Mouse (Mus musculus) limb, embryonic 15.5 days (tissue): ENCODE results near the gene Cnot6. TPM values are rescaled to one million over a fixed set of nuclear protein-coding genes. Genes with fewer than 3 reads are reported as not detected.

ENCODE experiments used
- ATAC-seq: fragments of 200-750 bp; cut with Nextera tagmentation; 2 replicates; pipeline ENCODE4 v1.8.0; 2017; ENCODE audit warnings: low read depth, moderate TSS enrichment; ENCODE audit not compliant: insufficient number of reproducible peaks, low FRiP score, low TSS enrichment
- H3K27ac ChIP-seq: fragments of 300-500 bp; sonication (generic); 2 replicates; pipeline ENCODE4 v1.5.1; 2015; ENCODE audit warnings: moderate library complexity, mild to moderate bottlenecking, inconsistent platforms
- H3K27me3 ChIP-seq: fragments of 300-500 bp; sonication (generic); 2 replicates; pipeline ENCODE4 v1.6.1; 2015; ENCODE audit warnings: inconsistent platforms
- H3K36me3 ChIP-seq: fragments of 300-500 bp; sonication (generic); 2 replicates; pipeline ENCODE4 v1.6.1; 2015; ENCODE audit warnings: inconsistent platforms
- H3K4me1 ChIP-seq: fragments of 300-500 bp; sonication (generic); 2 replicates; pipeline ENCODE4 v1.6.1; 2015; ENCODE audit warnings: inconsistent platforms
- H3K4me2 ChIP-seq: fragments of 300-500 bp; sonication (generic); 2 replicates; pipeline ENCODE4 v1.6.1; 2015; ENCODE audit warnings: mild to moderate bottlenecking, inconsistent platforms
- H3K4me3 ChIP-seq: fragments of 300-500 bp; sonication (generic); 2 replicates; pipeline ENCODE4 v1.5.1; 2015; ENCODE audit warnings: mild to moderate bottlenecking, inconsistent platforms
- H3K9ac ChIP-seq: fragments of 300-500 bp; sonication (generic); 2 replicates; pipeline ENCODE4 v1.6.1; 2015; ENCODE audit warnings: inconsistent platforms
- H3K9me3 ChIP-seq: fragments of 300-500 bp; sonication (generic); 2 replicates; pipeline ENCODE4 v1.6.1; 2016; ENCODE audit warnings: inconsistent platforms
- WGBS: fragments of 180-500 bp; shearing (Covaris S2); methylation state at CpG from one replicate; pipeline ENCODE4 v1.1.7; 2015; 5-methylcytosine and 5-hydroxymethylcytosine counted together
- polyA plus RNA-seq: library from polyadenylated mRNA; unstranded; fragments of >200 nt; fragmentation: Nextera tagmentation; extraction: Ambion mirVana; gene quantifications from 2 replicates; pipeline ENCODE4 v1.2.1, GENCODE M21; 2015

Cnot6 gene
- polyA plus RNA-seq, 1 experiment from 2014 or later, result 47.9 TPM

DNA sequence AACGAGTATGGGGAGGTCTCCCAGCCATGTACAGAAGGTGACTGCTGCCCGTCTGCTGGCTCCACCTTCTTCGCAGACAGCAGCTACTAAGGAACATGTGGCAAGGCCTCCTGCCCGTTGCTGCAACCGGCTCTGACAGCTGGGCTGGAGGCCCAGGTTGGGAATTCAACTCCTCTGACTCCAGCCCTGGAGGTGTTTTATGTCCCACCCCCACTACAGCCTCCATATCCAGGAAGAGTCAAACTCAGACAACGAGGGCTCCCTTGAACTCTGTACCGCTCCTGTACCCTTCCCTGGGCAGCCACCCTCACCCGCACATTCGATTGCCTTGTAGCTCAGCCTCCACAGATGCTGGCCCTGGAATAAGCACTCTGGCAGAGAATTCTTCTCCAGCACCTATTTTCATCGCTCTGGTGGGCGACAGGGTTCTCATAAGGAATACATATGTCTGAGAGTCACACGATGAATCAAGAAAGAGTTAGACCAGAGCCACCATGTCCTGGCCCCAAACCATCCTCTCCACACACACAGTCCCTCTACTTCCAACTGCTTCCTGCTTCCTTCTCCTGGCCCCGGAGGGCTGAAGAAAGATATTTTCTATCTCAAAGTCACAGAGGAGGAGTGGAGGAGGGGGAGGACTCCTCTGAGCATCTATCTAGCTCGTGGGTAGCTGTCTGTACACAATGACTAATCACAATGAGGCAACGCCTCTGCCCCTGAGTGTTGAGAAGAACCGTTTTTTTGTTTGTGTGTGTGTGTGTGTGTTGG, 61.3 kb downstream of the Cnot6 start:
- H3K27me3 ChIP-seq, result no peaks in the 10 kb centered on the region
- no peak overlapping the region for H3K4me3 ChIP-seq
- H3K9ac ChIP-seq, result no peak overlapping the region
- no peak overlapping the region for H3K27ac ChIP-seq
- H3K4me2 ChIP-seq, result no peak overlapping the region
- ATAC-seq, result no peak
- no peaks in the 10 kb centered on the region for H3K36me3 ChIP-seq
- H3K9me3 ChIP-seq, result no peaks in the 10 kb centered on the region
- 59% methylated on average over 16 of the region's 16 CpGs for WGBS
- peaks cover 10% of the 10 kb centered on the region for H3K4me1 ChIP-seq

GRCm38 (mm10) chr11:49650113-49650993, 62.2 kb downstream of the Cnot6 start:
- H3K27me3 ChIP-seq, result no peaks in the 10 kb centered on the region
- no peak overlapping the region for H3K4me2 ChIP-seq
- ATAC-seq, result no peak
- no peaks in the 10 kb centered on the region for H3K36me3 ChIP-seq
- 50% methylated on average over 18 of the region's 18 CpGs for WGBS
- no peaks in the 10 kb centered on the region for H3K9me3 ChIP-seq
- H3K9ac ChIP-seq, result no peak overlapping the region
- H3K4me1 ChIP-seq, result peaks cover 10% of the 10 kb centered on the region
- H3K27ac ChIP-seq, result no peak overlapping the region
- no peak overlapping the region for H3K4me3 ChIP-seq

- Histone ChIP-seq H3K4me2 (no peak overlapping the region), H3K36me3 (no peaks in the 10 kb centered on the region), H3K27ac (no peak overlapping the region), H3K4me1 (peaks cover 3% of the 10 kb centered on the region), H3K9me3 (no peaks in the 10 kb centered on the region), H3K27me3 (no peaks in the 10 kb centered on the region), H3K4me3 (no peak overlapping the region), H3K9ac (no peak overlapping the region)
- WGBS, result 58% methylated on average over 8 of the region's 8 CpGs
- ATAC-seq, result no peak; the same call in 1 of the 2 replicates
Measured at GRCm38 (mm10) chr11:49645677-49646076, 66.8 kb downstream of the Cnot6 start.

DNA sequence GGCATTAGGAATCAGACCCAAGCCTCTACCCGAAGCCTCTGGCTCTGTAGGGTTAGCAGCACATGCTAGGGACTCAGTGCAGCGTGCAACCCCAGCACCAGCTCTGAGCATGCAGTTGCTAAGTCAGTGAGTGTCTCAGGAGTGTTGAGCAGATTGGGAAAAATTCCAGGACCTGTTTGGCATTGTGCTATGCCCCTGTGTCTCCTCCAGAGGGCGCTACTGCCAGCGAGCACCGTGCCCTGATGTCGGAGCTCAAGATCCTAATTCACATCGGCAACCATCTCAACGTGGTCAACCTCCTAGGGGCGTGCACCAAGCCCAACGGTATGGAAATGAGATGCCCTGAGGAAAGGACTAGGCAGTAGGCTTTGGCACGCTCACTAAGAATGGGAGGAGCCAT, 76.1 kb downstream of the Cnot6 start:
- Histone ChIP-seq H3K27ac (no peak overlapping the region), H3K4me3 (no peak overlapping the region), H3K9ac (no peak overlapping the region), H3K36me3 (no peaks in the 10 kb centered on the region), H3K4me1 (peaks cover 11% of the 10 kb centered on the region), H3K4me2 (no peak overlapping the region), H3K27me3 (peaks cover 55% of the 10 kb centered on the region), H3K9me3 (no peaks in the 10 kb centered on the region)
- ATAC-seq, result no peak
- 4% methylated on average over 11 of the region's 11 CpGs for whole genome bisulfite sequencing

DNA sequence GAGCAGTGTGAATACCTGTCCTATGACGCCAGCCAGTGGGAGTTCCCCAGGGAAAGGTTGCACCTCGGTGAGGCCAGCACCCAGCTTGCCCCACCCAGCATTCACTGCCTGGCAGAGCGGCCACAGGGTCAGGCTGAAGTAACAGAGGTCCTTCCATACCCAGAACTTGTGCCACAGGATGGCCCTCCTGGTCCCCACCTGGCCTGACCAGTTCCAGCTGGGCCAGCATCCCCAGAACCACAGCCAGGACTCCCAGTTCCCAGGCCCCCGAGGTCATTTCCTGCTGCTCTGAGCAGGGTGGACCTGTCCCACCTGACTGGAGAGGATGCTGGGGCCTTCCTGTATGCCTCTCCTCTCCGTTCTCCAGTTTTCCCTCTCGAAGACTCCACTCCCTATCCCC, 76.9 kb downstream of the Cnot6 start:
- ATAC-seq, result no peak
- Histone ChIP-seq H3K9me3 (no peaks in the 10 kb centered on the region), H3K27me3 (peaks cover 55% of the 10 kb centered on the region), H3K4me2 (no peak overlapping the region), H3K36me3 (no peaks in the 10 kb centered on the region), H3K9ac (no peak overlapping the region), H3K4me3 (no peak overlapping the region), H3K27ac (no peak overlapping the region), H3K4me1 (peaks cover 11% of the 10 kb centered on the region)
- WGBS, result 63% methylated on average over 6 of the region's 6 CpGs

DNA sequence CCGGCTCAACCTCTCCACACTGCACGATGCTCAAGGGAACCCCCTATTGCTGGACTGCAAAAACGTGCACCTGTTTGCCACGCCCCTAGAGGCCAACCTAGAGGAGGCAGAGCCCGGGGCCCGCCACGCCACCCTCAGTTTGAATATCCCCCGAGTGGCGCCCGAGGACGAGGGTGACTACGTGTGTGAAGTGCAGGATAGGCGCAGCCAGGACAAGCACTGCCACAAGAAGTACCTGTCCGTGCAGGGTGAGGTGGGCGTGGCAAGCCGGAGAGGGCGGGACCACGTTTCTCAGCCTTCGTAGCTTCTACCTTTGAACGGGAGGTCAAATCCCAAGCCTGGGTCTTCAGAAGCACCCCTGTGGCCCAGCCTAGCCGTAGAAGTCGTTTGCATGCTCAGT, 78.4 kb downstream of the Cnot6 start:
- Histone ChIP-seq H3K36me3 (no peaks in the 10 kb centered on the region), H3K9ac (no peak overlapping the region), H3K27ac (no peak overlapping the region), H3K4me2 (peak overlapping the region; percentile 30), H3K4me3 (no peak overlapping the region), H3K9me3 (no peaks in the 10 kb centered on the region), H3K27me3 (peaks cover 60% of the 10 kb centered on the region), H3K4me1 (peaks cover 11% of the 10 kb centered on the region)
- WGBS, result 7% methylated on average over 22 of the region's 22 CpGs
- ATAC-seq, result no peak

GRCm38 (mm10) chr11:49632256-49632655, 80.3 kb downstream of the Cnot6 start:
- H3K4me2 ChIP-seq, result no peak overlapping the region
- H3K9ac ChIP-seq, result no peak overlapping the region
- peaks cover 49% of the 10 kb centered on the region for H3K27me3 ChIP-seq
- peaks cover 11% of the 10 kb centered on the region for H3K4me1 ChIP-seq
- no peaks in the 10 kb centered on the region for H3K9me3 ChIP-seq
- no peak for ATAC-seq
- H3K36me3 ChIP-seq, result no peaks in the 10 kb centered on the region
- WGBS, result 71% methylated on average over 2 of the region's 2 CpGs
- H3K4me3 ChIP-seq, result no peak overlapping the region
- H3K27ac ChIP-seq, result no peak overlapping the region

GRCm38 (mm10) chr11:49631154-49631553, 81.4 kb downstream of the Cnot6 start:
- no peak overlapping the region for H3K4me3 ChIP-seq
- WGBS, result 24% methylated on average over 3 of the region's 3 CpGs
- H3K36me3 ChIP-seq, result no peaks in the 10 kb centered on the region
- peaks cover 6% of the 10 kb centered on the region for H3K4me1 ChIP-seq
- no peak overlapping the region for H3K27ac ChIP-seq
- H3K9ac ChIP-seq, result no peak overlapping the region
- H3K9me3 ChIP-seq, result no peaks in the 10 kb centered on the region
- H3K27me3 ChIP-seq, result peaks cover 38% of the 10 kb centered on the region
- no peak overlapping the region for H3K4me2 ChIP-seq
- ATAC-seq, result no peak

DNA sequence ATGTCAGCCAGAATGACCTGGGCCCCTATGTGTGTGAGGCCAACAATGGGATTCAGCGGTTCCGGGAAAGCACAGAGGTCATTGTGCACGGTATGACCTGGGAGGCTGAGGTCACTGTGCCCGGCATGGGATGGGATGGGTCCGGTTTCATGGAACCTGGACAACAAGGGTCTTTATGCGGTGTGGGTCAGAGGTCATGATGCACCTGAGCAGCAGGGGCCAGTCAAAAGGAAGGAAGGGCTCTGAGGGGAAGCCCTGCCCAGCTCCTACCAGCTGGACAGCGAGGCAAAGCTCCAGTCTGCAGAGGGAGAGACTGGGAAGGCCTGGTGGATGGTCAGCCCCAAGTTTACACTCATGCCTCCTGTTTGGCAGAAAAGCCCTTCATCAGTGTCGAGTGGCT, 85.8 kb downstream of the Cnot6 start:
- 72% methylated on average over 8 of the region's 8 CpGs for WGBS
- Histone ChIP-seq H3K36me3 (no peaks in the 10 kb centered on the region), H3K9me3 (no peaks in the 10 kb centered on the region), H3K27ac (no peak overlapping the region), H3K9ac (no peak overlapping the region), H3K4me3 (no peak overlapping the region), H3K27me3 (peaks cover 4% of the 10 kb centered on the region; the same call in 1 of the 2 replicates), H3K4me2 (no peak overlapping the region), H3K4me1 (no peaks in the 10 kb centered on the region)
- no peak for ATAC-seq

- Histone ChIP-seq H3K9ac (no peak overlapping the region), H3K27me3 (peaks cover 4% of the 10 kb centered on the region; the same call in 1 of the 2 replicates), H3K9me3 (no peaks in the 10 kb centered on the region), H3K27ac (no peak overlapping the region), H3K4me3 (no peak overlapping the region), H3K4me1 (no peaks in the 10 kb centered on the region), H3K36me3 (no peaks in the 10 kb centered on the region), H3K4me2 (no peak overlapping the region)
- ATAC-seq, result no peak
- 65% methylated on average over 15 of the region's 15 CpGs for WGBS
Measured at GRCm38 (mm10) chr11:49625863-49626262, 86.7 kb downstream of the Cnot6 start.

DNA sequence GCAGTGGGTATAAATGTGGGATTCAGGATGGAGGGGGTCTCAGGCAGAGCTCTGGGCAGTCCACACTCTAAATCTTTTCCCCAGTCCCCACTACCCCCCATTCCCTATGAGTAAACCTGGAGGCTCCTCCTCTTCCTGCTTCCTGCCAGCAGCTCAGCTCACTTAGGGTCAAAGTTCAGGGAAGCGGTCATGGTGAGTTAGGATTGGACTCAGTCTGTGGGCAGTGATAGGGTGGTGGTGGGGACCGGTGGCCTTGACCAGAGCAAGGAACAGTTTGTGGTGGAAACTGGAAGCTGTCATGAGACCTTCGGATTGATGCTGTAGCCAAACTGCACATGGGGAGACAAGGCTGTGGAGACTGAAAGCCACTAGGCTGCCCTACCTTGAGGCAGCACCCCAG, 88.4 kb downstream of the Cnot6 start:
- no peaks in the 10 kb centered on the region for H3K36me3 ChIP-seq
- 90% methylated on average over 3 of the region's 3 CpGs for WGBS
- no peaks in the 10 kb centered on the region for H3K4me1 ChIP-seq
- no peaks in the 10 kb centered on the region for H3K27me3 ChIP-seq
- no peak overlapping the region for H3K4me3 ChIP-seq
- no peaks in the 10 kb centered on the region for H3K9me3 ChIP-seq
- no peak overlapping the region for H3K4me2 ChIP-seq
- no peak overlapping the region for H3K9ac ChIP-seq
- no peak for ATAC-seq
- H3K27ac ChIP-seq, result no peak overlapping the region

DNA sequence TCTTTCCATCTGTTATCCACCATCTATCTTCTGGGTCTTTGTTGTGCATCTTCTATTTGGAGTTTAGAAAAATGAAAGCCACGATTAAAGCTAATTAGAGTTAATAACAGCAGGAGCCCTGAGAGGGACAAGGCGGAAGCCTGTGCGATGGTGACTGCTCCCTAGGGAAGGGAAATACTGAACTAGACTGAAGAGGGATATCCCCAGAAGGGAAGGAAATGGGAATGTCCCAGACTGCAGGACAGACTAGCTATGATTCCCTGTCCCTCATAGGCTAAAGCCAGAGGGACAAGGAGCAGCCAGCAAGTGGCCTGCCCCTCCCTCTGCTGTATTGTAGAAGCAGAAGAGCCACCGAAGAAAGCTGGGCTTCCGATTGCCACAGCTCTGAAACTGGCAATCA, 90.6 kb downstream of the Cnot6 start:
- no peak overlapping the region for H3K4me3 ChIP-seq
- WGBS, result 76% methylated on average over 5 of the region's 5 CpGs

More for the DNA sequence above, 90.6 kb downstream of the Cnot6 start:
- no peaks in the 10 kb centered on the region for H3K4me1 ChIP-seq
- H3K9me3 ChIP-seq, result no peaks in the 10 kb centered on the region
- no peak overlapping the region for H3K27ac ChIP-seq
- no peaks in the 10 kb centered on the region for H3K36me3 ChIP-seq
- no peaks in the 10 kb centered on the region for H3K27me3 ChIP-seq
- no peak for ATAC-seq
- no peak overlapping the region for H3K4me2 ChIP-seq
- no peak overlapping the region for H3K9ac ChIP-seq
